Mouse (Mus musculus) MEL-GATA-1-ER (cell line): ENCODE data around the gene Ace3.
A peak's percentile ranks its signal among the peaks of the same experiment; 100 is the strongest.

Experiments used
- DNase-seq: peaks from one replicate; pipeline ENCODE4 v3.0.0-alpha.2; 2012; ENCODE audit warnings: low read depth; ENCODE audit errors: extremely low read depth

Ace3 gene

DNA sequence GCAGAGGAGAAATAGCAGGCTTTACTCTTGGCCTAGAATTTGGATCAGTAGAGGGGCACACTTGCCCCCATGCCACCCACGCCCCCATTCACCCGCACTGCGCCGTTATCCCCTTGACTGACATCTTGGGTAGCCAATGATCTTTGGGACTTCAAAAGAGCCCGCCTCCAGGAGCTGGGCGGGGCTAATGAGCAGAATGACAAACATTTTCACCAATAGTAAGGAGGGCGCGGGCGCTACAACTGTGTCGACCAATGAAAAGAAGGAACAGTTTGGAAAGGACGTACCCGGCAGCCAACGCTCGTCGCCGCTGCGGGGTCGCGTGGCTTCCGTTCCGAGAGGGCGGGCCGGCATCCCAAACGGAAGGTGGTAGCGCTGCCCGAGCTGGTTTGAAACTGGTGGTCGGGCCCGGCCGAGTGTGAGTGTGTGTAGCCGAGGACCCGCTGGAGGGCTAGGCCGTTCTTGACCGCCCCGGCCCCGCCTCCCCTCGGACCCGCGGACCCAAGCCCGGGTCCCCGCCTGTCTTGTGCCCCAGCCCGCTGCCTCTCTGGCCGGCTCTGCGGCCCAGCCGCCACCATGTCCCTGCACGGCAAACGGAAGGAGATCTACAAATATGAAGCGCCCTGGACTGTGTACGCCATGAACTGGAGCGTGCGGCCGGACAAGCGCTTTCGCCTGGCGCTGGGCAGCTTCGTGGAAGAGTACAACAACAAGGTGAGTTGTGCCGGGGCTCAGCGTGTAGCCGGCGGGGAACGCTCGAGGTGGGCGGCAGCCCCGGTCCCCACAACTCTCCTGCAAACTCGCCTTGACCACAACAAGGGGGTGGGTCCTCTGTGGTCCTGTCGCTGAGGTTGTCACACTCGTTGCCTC is 42.3 kb downstream of the Ace3 start, which contains the start of gene Dcaf7:
Dcaf7 (plus strand) TSS at position 325 of the 870 bp plus-strand sequence.
- DNase-seq = peak; percentile 91

DNA sequence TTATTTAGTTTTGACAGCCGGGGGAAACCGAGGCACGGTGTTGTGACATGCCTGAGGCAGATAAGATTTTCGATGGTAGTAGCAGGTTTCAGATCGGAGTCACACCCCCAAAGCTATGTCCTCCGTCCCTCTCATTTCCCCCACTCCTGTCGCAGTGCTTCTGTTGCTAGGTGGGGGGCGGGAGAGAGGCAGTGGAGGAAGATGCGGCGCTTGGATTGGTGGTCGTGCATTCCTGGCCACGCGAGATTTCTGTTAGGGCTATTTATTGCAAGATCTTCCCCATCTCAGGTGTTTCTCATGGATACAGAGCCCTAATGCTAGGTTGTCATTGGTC is 42.9 kb downstream of the Ace3 start:
- DNase-seq = peak; percentile 63

DNA sequence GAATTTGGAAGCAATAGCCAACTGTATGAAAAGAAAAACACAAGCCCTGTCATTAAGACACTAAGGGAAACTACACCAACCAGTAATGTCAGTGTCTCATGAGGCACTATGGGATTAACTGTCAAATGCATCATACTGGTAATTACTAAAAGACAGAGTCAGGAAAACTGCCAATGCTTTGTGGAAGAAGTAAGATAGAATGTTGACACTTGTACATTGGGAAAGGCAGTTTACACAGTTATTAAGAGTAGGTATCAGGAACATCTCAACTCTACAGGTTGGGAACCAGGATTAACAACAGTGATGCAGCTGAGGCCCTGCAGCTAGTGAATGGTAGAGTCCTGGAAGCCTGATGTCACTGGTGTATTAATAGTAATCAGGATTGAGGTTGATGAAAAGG is 49.9 kb downstream of the Ace3 start:
- no peak for DNase-seq

DNA sequence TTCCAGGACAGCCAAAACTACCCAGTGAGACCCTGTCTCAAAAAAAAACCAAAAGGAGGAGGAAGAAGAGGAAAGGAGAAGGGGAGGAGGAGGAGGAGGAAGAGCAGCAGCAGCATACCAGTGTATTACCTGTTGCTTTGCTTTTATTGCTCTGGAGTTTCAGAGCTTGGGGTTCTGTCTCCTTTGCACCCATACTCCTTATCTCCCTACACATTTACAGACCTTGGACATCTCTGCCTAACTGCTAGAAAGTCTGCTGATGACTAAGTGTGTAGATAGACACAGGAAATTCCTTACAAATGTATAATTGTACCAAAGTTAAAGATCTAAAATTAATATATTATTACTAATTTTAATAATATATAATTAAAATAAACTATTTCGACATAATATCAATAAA is 50.8 kb downstream of the Ace3 start:
- no peak for DNase-seq

DNA sequence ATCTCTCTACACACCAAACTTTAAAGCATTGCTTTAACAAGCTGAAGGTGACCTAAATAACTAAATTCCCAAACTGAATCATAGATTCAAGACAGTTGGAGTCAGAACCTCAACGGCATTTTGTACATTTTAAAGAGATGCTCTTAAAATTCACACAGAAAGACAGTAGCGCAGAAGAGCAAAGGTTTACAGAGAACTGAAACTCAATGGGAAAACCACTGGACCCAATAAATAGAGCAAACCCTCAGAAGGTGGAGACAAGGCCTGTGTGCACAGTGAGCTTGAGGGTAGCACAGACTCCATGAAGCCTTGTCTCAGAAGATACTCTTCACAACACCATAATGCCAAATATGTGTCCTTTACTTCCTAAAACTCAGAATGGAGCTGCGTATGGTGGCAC is 51.3 kb downstream of the Ace3 start:
- DNase-seq = no peak

DNA sequence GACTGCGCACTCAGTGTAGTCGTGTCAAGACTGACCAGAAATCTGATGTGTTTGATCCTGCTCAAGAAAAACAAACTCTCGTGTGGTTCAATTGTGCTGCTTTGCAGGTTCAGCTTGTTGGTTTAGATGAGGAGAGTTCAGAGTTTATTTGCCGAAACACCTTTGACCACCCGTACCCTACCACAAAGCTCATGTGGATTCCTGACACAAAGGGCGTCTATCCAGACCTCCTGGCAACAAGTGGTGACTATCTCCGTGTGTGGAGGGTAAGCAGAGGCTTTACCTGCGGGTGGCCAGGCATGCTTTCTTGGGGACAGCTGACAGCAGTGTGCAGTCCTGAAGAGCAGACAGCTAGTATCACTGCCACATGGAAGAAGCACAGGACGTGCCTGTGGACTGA is 52.1 kb downstream of the Ace3 start:
- no peak for DNase-seq

DNA sequence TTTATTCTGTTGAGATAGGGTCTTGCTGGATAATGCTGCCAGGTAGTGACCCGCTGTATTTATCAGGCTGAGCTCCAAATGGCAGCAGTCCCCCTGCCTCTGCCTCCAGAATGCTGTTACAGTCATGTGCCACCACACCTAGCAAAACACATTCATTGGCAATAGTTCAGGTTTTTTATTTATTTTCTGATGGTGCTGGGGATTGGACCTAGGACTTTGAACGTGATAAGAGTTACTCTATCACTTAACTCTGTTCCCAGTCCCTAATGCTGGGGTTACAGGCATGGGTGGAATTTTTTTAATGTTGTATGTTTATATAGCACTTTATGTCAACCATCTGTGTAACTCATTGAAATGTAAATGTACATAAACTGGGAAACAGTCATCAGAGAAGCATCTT is 59.4 kb downstream of the Ace3 start:
- no peak for DNase-seq

DNA sequence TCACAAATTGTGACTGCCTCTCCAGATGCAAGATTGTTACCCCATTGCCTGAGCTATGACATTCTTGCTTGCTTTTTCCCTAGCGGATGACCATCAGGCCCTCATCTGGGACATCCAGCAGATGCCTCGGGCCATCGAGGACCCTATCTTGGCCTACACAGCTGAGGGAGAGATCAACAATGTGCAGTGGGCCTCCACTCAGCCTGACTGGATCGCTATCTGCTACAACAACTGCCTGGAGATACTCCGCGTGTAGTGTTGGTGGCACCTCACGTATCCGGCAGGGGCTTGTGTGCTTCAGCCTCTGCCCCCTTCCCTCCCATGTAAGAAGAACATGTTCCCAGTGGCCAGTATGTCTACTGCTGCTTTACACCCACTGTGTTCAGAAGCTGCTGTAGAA is 60.1 kb downstream of the Ace3 start:
- DNase-seq = no peak
